Mouse (Mus musculus) cerebellum, adult 11 months (tissue): ENCODE results near the gene Ntrk2.
A peak's percentile ranks its signal among the peaks of the same experiment; 100 is the strongest.

Experiments used
- DNase-seq: peaks from one replicate; pipeline ENCODE4 v3.0.0; 2022

Gene Ntrk2

DNA sequence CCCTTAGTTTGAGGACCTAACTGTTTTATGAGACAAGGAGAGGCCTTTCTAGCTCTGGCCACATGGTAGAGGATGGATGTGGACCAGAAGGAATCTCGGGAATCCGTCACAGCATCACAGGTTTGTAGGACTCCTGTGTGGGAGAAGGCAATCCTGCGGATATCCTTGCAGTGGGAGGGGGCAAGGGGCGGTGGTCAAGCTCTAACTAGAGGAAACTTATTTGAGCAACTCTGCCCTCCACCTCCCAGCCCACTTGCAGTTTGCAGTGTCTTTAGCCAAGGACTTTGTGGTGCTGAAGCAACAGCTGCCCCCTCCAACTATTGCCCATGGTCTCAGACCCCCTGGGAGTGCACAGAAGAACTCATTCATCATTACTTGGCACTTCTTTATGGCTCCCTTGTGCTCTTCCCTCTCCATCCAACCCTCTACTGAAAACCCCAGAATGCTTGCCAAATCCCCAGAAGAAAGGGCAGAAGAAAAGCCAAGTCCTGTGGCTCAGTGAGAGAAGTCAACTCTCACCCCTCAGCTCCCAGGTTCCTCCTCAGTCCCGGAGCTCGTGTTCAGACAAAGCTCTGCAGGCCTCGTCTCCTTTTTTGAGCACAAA, 336.9 kb downstream of the Ntrk2 start:
- no peak for DNase-seq

DNA sequence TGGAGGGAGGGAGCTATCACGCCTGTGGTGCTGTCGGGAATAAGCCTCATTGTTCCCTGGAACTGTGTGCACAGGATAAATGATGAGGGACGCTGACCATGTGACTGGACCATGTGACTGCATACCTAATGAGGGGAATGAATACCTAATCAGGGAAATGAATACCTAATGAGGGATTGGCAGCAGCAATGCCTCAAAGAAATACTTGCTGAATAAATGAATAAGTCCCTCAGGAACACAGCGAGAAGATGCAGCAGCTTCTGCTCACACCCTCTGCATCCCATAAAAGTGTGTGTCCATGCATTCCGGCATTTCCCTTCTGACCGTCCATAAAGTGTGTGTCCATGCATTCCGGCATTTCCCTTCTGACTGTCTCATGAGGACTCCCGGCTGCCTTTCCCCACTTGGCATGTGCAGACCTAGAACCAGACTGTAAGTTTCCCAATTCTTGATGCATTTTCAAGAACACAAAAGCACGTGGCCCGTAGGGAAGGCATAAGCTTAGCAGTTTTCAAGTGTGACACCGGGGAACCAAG, 338.0 kb downstream of the Ntrk2 start:
- no peak for DNase-seq

GRCm38 (mm10) chr13:59145677-59146555, 339.5 kb downstream of the Ntrk2 start:
- DNase-seq: no peak

DNA sequence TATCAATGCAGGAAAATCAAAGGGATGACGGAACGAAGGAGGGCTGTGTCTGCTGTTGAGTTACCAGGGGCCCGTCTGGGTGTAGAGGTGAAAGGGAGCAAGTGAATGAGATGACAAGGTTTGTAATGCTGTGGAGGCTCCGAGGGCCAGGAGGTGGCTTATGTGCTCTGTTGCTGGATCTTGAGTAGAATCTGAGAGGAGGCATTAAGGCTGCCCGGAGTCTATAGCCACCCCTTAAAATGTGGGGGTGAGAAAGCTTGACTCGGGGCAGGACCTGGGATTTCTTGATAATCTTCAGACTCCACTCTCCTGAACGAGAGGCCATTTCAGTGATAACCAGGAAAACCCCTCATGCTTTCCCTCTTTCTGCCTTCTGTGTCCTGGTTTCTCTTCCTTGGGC, 340.2 kb downstream of the Ntrk2 start:
- no peak for DNase-seq

DNA sequence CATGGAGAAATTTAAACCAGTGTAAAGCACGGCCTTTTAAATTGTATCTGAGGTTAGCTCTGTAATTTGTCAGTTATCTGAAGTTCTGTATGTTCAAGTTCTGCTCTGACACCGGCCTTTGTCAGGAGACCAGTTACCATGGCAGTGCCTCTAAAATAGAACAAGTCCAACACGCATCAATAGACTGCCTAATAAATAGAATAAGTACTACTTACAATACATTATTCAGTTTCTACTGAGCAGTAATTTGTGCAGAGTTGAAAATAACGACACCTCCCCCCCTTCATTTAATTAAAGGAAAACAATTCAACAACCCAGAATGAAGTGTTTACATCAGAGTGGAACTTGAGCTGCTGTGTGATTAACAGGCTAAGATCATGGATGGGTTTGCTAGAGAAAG, 341.6 kb downstream of the Ntrk2 start:
- DNase-seq: no peak

DNA sequence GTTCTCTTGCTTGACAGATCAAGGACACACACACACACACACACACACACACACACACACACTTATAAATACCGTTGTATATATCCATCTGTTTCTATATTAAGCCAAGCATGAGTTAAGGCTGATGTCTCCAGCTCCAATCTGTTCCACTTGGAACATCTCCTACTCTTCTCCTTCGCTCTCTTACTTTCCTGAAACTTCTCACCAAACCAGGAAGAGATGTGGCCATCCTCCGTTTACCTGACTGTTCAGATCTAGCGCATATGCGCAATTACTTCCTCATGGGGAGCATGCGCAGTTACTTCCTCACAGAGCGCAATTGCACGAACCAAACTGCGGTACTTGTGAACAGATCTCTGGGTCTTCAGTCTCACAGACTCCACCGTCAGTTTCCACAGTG, 342.4 kb downstream of the Ntrk2 start:
- DNase-seq: no peak

DNA sequence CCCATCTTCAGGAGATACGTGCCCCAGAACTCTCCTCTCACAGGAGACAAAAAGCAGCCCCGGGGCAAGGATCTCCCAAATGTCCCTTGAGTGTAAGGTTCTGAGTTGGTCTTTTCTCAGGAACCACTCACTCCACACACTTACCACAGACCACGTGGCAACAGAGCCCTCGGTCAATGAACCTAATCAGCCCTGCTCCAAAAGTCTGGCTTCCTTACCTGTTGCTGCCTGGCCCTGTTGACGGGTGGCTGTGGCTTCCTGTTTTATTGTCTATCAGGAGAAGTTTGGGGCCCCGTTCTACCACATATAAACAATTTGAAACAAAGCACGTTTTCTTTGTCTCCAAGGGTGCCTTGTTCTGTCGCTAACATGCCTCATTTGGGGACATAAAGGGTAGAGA, 357.6 kb downstream of the Ntrk2 start:
- DNase-seq: no peak

DNA sequence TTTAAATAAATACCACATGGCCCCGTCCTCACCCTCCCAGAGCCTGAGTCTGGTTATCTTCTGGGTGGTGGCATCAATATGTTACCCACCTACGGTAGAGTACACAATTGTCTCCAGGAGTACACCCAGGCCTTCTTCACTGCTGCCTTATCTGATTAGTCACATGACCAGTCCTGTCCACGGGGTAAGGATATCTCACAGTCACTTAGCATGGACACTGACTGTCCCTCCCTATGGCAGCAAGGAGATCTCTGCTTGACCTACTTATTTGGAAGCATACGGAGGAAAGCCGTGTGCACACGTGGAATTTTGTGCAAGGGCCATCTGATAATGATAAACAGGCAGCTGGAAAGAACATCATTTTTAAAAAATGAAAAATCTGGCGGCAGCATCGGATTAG, 367.5 kb downstream of the Ntrk2 start:
- no peak for DNase-seq

DNA sequence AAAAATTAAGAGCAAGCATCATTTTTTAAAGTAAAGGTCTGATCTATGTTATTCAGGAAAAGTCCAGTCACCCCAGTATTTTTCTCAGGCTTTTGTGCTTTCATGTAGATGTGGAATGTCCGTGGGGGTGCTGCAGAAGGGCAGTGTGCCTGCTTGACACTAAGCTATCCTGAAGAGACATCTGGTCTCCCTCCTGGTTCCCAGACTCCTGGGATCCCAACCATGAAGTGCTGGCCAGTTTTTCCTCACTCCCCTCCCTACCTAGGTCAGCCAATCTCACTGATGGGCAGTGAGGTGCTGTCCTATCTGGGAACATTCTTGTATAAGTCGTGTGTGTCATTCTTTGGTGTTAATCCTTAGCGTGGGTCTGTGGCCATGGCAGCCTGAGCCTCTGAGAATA, 369.7 kb downstream of the Ntrk2 start:
- DNase-seq: no peak

GRCm38 (mm10) chr13:59176485-59176884, 370.1 kb downstream of the Ntrk2 start:
- no peak for DNase-seq

GRCm38 (mm10) chr13:59177003-59177402, 370.6 kb downstream of the Ntrk2 start:
- no peak for DNase-seq

- DNase-seq: no peak
These were observed 373.6 kb downstream of the Ntrk2 start for GRCm38 (mm10) chr13:59179986-59180385.

GRCm38 (mm10) chr13:59180781-59181180, 374.4 kb downstream of the Ntrk2 start:
- DNase-seq: no peak

GRCm38 (mm10) chr13:59181188-59181947, 375.0 kb downstream of the Ntrk2 start:
- no peak for DNase-seq

DNA sequence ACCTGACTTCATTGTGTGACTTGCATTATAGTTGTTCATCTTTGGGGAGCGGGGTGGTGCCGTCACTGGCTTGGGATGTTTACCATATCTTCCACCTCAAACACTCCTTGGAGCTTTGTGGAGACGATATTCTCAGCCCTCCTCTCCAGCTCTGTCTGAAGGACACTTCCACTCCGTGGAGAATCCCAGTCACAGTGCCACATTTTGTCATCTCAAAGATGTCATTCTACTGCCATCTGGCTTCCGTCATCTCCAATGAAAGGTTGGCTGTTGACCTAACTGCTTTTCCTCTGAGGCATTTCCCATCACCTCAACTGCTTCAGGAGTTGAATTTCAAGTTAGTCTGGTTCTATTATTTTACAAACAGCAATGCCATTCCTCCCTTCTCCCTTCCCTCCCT, 376.3 kb downstream of the Ntrk2 start:
- DNase-seq: peak; percentile 49
